Mouse (Mus musculus) T-helper 2 cell (primary cell): ENCODE measurements at regions not wholly inside any gene's neighbourhood (a gene's known extent, or its start where the extent isn't known, plus 50 kb on each side); places are given as distances from the start of the nearest gene placed in this dataset.
"Not testable (repeated sequence)": the region's sequence is repeated elsewhere in the genome, so short reads cannot be mapped to it uniquely, and the experiment has no call there.

Experiments used
- in situ Hi-C: fragments of 300-600 bp; cut with MboI, MseI; formaldehyde crosslinking; loops from one replicate; pipeline ENCODE4 v1.15.1; 2025; ENCODE audit warnings: high pct_unique_total_duplicates

DNA sequence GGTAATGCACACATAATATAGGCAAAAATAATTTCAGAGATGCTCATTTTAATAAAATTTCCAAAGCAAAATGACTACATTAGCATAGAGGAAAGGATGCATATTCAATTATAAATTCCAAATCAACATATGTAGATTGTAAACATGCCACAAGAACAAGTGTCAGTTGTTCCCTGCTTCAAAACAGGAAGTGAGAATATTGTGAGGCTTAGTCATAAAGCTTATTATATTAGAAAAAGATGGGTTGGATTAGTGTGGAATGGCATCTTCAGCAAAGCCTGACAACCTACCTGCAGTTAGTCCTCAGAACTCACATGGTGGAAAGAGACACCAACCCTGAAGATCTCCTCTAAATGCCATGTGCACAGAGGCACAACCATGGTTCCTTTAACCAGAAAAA, 92.1 kb downstream of the Susd5 start:
- in situ Hi-C loops = loop anchor here (5.0 kb wide), 1 partner anchor 118 kb away; no protein-coding TSS in a partner anchor

- in situ Hi-C loops = not testable (repeated sequence)
Measured at GRCm38 (mm10) chr9:114189371-114189770, 132.4 kb downstream of the Susd5 start.

- in situ Hi-C loops = no loop called here
Measured at GRCm38 (mm10) chr9:114201036-114201435, 128.9 kb upstream of the Bcl2a1c start.

DNA sequence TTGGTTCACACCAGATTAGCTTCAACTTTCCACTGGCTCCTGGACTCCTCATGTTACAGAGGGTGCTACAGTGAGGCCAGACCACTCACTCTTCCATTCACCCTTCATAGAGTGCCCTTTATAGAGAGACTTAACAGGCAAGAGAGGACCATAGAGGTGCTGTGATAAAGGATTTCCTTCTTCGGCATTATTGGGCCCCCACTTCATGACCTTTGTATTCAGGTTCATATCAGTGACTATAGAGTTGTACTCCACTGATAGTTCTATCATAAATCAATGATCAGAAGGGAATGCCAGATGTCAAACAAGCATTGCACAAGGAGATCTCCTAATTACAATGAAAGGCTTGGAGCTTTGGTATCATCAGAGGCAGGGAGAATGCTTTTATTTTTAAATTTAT, 89.4 kb upstream of the Bcl2a1c start:
- in situ Hi-C loops = not testable (repeated sequence)

- in situ Hi-C loops = not testable (repeated sequence)
Measured at GRCm38 (mm10) chr9:114279678-114280077, 50.3 kb upstream of the Bcl2a1c start.
